Mouse (Mus musculus): ENCODE data around the gene Plekha1. TPM values are rescaled to one million over a fixed set of nuclear protein-coding genes. Genes with fewer than 3 reads are reported as not detected.

Gene Plekha1
- polyA plus RNA-seq (2016; fragmentation: Nextera tagmentation; extraction: Ambion mirVana) = 39.5 and 47.8 TPM in 2 replicates

DNA sequence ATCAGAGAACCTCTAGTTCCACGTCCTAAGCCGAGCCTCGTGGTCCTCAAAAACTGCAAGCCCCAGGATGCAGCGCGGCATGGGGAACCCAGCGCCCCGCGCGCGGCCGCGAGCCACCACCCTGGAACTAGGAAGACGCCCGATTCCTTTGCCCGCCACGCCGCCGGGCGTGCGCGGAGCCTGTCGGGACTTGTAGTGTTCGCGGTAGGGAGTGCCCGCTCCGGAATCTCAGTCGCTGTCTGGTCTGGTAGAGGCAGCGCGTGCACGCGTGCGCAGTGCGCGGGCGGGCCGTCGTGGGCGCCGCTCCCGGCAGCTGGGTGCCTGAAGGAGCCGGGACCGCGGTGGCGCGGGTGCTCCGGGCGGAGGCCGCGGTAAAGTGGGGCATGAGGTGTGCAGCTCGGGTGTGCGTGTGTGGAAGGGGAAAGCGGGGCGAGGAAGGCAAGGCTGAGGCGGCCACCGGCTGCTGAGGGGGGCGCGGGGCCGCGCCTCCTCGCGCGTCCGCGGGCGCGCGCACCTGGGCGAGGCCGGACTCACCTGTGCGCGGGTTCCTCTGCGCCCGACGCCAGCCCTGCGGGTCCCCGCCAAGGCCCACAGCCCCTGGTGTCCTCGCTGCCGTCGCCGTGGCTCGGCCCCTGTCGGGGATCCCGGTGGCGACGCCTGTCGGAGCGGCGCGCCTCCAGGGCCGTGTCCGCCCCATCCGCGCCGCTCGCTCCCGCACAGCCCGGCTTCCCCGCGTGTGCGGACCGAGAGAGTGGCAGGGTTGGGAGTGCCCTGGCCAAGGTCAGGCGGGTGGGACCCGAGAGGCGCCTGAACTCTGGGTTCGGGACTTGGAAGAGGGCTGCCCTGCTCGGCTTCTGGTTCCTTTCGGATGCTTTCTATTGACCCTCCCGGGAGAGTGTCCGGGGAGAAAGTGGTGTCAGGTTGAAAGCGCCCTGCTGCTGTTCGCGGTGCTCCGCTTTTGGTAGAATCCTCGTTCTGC, at the start of gene Plekha1:
Plekha1 (plus strand) TSS at position 144 of the 979 bp plus-strand sequence.
- Histone ChIP-seq H3K4me3 (peak within 1 kb of the TSS; percentile 77), H3K27me3 (ENCODE audit: insufficient read depth, poor library complexity, severe bottlenecking) (peaks cover 28% of the 10 kb centered on the region), H3K36me3 (no peaks in the 10 kb centered on the region), H3K27ac (peak within 1 kb of the TSS; percentile 95), H3K4me1 (replicated peaks) (peaks cover 29% of the 10 kb centered on the region), H3K9me3 (no peaks in the 10 kb centered on the region)
- under 1% methylated on average over 114 of the region's 114 CpGs for WGBS
- peak; percentile 98 for DNase-seq (ENCODE audit: low spot score)

DNA sequence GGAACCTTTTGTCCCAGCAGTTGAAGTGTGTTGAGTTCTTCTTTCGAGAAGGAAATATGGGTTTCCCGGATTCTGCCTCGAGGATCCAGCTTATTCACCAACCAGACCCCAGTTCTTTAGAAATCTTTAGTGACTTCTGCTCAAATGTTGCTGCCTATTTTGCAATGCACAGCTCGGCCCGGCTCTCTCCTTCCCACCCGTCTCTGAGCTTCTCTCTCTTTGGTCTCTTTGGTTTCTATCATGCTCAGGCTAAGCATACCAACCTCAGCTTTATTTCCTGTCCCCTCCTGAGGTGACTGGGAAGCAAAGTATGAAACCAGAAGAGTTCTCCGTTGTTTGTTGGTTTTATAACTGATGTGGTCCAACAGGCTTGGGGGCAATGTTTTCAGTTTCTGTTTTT, 49.3 kb upstream of the Plekha1 start:
- Histone ChIP-seq H3K27ac (no peak overlapping the region), H3K9me3 (no peaks in the 10 kb centered on the region), H3K36me3 (no peaks in the 10 kb centered on the region), H3K27me3 (ENCODE audit: insufficient read depth, poor library complexity, severe bottlenecking) (no peaks in the 10 kb centered on the region), H3K4me3 (no peak overlapping the region), H3K4me1 (replicated peaks) (no peaks in the 10 kb centered on the region)
- WGBS = 91% methylated on average over 7 of the region's 7 CpGs
- DNase-seq (ENCODE audit: low spot score) = no peak

DNA sequence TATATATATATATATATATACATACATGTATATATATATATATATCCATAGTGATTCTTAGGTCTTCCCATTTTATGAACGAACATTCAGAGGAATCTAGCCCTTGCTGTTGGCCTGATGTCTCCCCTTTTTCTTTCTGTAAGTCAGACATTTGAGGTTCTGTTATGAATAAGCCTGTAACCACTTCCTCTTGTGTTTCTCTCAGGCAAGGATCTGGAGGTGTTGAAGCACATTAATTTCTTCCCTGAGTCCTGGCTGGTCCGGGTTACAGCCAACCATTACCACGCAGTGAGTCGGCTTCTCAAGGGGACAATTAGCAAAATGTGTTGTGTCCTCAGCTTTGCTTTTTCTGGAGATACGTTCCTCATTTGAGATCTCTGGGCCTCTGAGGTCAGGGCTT, 46.7 kb upstream of the Plekha1 start:
- H3K27ac ChIP-seq = no peak overlapping the region
- WGBS = 86% methylated on average over 5 of the region's 5 CpGs
- no peak for DNase-seq (ENCODE audit: low spot score)
- H3K9me3 ChIP-seq = no peaks in the 10 kb centered on the region
- H3K36me3 ChIP-seq = no peaks in the 10 kb centered on the region
- H3K4me3 ChIP-seq = no peak overlapping the region
- H3K4me1 ChIP-seq (replicated peaks) = no peaks in the 10 kb centered on the region
- no peaks in the 10 kb centered on the region for H3K27me3 ChIP-seq (ENCODE audit: insufficient read depth, poor library complexity, severe bottlenecking)

DNA sequence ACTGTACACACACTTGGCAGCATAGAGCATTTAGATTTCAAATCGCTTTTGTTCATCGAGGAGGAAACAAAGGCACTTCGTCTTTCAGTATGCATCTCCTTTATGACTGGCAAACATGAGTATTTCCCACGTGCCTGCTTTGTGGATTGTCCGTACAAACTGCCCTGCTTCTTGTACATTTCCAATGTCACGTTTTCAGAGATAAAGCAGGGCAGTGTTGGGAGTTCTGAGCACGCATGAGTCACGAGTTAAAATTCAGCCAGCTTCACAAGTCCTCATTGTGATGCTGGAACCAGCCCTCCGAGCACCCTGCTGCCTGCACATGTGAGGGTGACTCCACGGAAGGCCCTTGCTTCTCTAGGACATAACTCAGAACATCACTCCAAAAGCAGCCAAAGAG, 45.9 kb upstream of the Plekha1 start:
- Histone ChIP-seq H3K27ac (no peak overlapping the region), H3K4me3 (no peak overlapping the region), H3K9me3 (no peaks in the 10 kb centered on the region), H3K4me1 (replicated peaks) (no peaks in the 10 kb centered on the region), H3K36me3 (no peaks in the 10 kb centered on the region), H3K27me3 (ENCODE audit: insufficient read depth, poor library complexity, severe bottlenecking) (no peaks in the 10 kb centered on the region)
- DNase-seq (ENCODE audit: low spot score) = no peak
- 83% methylated on average over 10 of the region's 10 CpGs for WGBS

DNA sequence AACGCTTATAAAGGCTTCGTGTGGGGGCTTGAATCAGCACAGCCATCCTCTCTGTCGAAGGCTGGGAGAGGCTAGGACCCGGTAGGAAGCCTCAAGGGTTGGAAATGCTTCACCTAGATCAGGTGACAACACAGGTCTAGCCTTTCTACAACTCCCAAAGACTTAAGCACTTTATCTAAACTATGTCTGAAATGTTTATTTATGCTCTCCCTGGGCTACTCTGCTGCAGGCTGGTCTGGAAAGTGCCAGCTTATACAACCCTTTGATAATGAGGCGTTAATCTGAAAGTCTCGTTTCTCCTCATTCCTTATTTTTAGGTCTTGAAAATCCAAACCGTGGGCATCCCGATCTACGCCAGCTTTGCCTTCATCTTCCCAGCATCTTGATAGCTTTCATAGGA, 41.6 kb upstream of the Plekha1 start:
- 78% methylated on average over 9 of the region's 9 CpGs for WGBS
- Histone ChIP-seq H3K4me3 (no peak overlapping the region), H3K4me1 (replicated peaks) (no peaks in the 10 kb centered on the region), H3K27me3 (ENCODE audit: insufficient read depth, poor library complexity, severe bottlenecking) (peaks cover 5% of the 10 kb centered on the region; the same call in 1 of the 2 replicates), H3K36me3 (no peaks in the 10 kb centered on the region), H3K27ac (no peak overlapping the region), H3K9me3 (no peaks in the 10 kb centered on the region)
- DNase-seq (ENCODE audit: low spot score) = no peak

DNA sequence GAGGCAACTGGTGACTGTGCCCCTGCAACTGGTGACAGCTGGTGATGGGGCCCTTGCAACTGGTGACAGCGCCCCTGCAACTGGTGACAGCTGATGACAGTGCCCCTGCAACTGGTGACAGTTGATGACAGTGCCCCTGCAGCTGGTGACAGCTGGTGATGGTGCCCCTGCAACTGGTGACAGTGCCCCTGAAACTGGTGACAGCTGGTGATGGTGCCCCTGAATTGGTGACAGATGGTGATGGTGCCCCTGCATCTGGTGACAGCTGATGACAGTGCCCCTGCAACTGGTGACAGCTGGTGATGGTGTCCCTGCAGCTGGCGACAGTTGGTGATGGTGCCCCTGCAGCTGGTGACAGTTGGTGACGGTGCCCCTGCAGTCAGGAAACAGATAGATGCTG, 39.2 kb upstream of the Plekha1 start:
- Histone ChIP-seq H3K9me3 (no peaks in the 10 kb centered on the region), H3K27ac (no peak overlapping the region), H3K4me3 (no peak overlapping the region), H3K4me1 (replicated peaks) (0 out of 2 replicates have a peak, but pooled peaks cover 4% of the 10 kb centered on the region), H3K27me3 (ENCODE audit: insufficient read depth, poor library complexity, severe bottlenecking) (peaks cover 12% of the 10 kb centered on the region; the same call in 1 of the 2 replicates), H3K36me3 (no peaks in the 10 kb centered on the region)
- no peak for DNase-seq (ENCODE audit: low spot score)
- 84% methylated on average over 3 of the region's 3 CpGs for WGBS

DNA sequence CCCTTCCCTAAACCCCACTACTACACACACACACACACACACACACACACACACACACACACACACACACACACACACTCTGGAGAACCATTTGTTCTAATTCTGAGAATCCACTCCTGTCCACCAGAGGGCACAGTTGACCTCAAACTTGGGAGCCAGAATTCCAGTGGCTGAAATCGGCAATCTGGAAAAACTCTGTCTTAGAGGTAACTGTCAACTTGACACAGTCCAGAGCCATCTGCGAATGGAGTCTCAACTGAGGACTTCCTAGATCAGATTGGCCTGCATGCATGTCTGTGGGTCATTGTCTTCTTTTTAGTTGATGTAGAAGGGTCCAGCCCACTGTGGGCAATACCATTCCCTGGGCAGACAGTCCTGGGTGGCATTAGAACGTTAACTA, 38.1 kb upstream of the Plekha1 start:
- no peaks in the 10 kb centered on the region for H3K9me3 ChIP-seq

DNA sequence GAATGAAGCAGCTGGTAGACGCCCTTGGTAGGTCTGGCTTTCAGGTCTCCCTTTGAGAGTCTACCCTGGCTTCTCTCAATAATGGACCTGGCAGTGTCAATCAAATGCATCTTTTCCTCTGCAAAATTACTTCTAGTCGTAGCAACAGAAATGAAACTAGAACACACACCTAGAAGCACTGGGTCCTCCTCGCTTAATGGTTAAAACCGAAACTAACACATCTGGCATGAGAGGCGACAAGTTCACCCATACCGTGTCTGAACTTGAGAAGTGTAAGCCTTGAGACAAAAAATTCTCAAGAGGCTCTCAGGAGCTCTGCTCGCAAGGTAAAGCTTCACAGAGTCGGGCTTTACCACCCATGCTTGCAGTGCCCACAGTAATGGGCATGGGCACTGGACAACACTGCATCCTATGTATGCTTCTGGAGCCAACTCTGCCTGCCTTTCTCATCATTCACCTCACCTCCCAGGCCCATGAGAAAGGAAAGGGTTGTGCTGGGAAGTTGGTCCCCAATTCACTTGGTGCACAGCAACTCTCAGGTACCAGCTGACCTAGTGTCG, 37.6 kb upstream of the Plekha1 start:
- H3K27me3 ChIP-seq (ENCODE audit: insufficient read depth, poor library complexity, severe bottlenecking) = peaks cover 20% of the 10 kb centered on the region
- WGBS = 90% methylated on average over 9 of the region's 9 CpGs
- DNase-seq (ENCODE audit: low spot score) = no peak

More for the DNA sequence above, 38.1 kb upstream of the Plekha1 start:
- WGBS = 70% methylated on average over 3 of the region's 3 CpGs
- Histone ChIP-seq H3K27me3 (ENCODE audit: insufficient read depth, poor library complexity, severe bottlenecking) (peaks cover 15% of the 10 kb centered on the region), H3K4me1 (replicated peaks) (0 out of 2 replicates have a peak, but pooled peaks cover 4% of the 10 kb centered on the region), H3K27ac (no peak overlapping the region), H3K36me3 (no peaks in the 10 kb centered on the region), H3K4me3 (no peak overlapping the region)
- DNase-seq (ENCODE audit: low spot score) = peak; percentile 34

DNA sequence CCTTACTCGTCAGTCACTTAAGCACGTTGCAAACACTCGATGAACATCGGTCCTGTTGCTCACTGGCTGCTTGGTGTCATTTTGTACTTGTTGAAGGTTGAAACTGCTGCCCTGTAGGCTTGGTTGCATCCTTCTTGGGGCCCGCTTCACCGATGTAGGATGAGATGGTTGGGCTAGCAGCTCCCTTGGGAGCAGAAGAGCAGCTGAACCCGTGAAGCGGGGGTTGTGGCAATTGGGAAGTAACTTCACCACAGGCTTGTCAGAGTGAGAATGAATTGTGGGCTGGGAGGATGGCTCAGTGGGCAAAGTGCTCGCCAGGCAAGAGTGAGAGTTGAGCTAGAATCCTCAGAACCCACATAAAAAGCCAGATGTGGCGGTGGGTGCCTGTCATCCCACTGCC, 37.1 kb upstream of the Plekha1 start:
- H3K9me3 ChIP-seq = no peaks in the 10 kb centered on the region
- no peaks in the 10 kb centered on the region for H3K36me3 ChIP-seq
- WGBS = 87% methylated on average over 10 of the region's 10 CpGs
- H3K4me1 ChIP-seq (replicated peaks) = 0 out of 2 replicates have a peak, but pooled peaks cover 4% of the 10 kb centered on the region
- no peak overlapping the region for H3K27ac ChIP-seq
- peaks cover 25% of the 10 kb centered on the region for H3K27me3 ChIP-seq (ENCODE audit: insufficient read depth, poor library complexity, severe bottlenecking)
- no peak overlapping the region for H3K4me3 ChIP-seq
- DNase-seq (ENCODE audit: low spot score) = no peak

More for the DNA sequence above, 37.6 kb upstream of the Plekha1 start:
- no peaks in the 10 kb centered on the region for H3K36me3 ChIP-seq
- H3K4me3 ChIP-seq = no peak overlapping the region
- H3K9me3 ChIP-seq = no peaks in the 10 kb centered on the region
- H3K4me1 ChIP-seq (replicated peaks) = 0 out of 2 replicates have a peak, but pooled peaks cover 4% of the 10 kb centered on the region
- H3K27ac ChIP-seq = no peak overlapping the region

DNA sequence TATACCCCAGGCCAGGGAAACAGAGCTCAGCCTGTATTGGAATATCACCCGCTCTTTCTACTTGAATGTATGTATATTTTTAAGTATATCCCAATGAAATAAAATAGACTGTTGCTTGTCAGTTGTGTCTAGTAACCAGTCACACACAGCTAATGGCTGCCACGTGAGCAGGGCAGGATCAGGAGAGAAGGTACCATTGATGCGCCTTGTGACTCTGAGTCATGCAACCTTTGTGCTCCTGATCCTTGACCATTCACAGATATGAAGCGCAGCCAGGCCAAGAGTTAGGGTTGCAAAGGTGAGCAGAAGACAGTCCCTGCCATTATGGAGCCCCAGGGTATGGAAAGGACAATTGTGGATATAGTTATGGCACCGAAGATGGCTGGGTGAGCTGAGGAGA, 34.0 kb upstream of the Plekha1 start:
- H3K27ac ChIP-seq = no peak overlapping the region
- H3K27me3 ChIP-seq (ENCODE audit: insufficient read depth, poor library complexity, severe bottlenecking) = peaks cover 42% of the 10 kb centered on the region
- WGBS = 91% methylated on average over 5 of the region's 5 CpGs

DNA sequence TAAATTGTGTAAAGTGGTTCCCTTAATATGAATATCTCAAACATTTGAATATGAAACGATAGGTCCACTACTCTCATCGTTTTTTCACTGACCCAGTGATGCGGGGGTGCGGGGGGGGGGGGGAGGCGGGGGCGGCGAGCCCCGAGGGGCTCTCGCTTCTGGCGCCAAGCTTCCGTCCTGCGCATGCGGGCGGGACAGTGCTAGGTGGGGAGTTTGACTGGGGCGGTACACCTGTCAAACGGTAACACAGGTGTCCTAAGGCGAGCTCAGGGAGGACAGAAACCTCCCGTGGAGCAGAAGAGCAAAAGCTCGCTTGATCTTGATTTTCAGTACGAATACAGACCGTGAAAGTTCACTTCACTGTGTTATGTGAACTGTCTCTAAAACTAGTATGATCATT, 31.3 kb upstream of the Plekha1 start:
- H3K27me3 ChIP-seq (ENCODE audit: insufficient read depth, poor library complexity, severe bottlenecking) = peaks cover 49% of the 10 kb centered on the region
- no peaks in the 10 kb centered on the region for H3K36me3 ChIP-seq
- peaks cover 54% of the 10 kb centered on the region for H3K4me1 ChIP-seq (replicated peaks)
- H3K4me3 ChIP-seq = no peak overlapping the region
- peak overlapping the region; percentile 23; the same call in 1 of the 2 replicates for H3K27ac ChIP-seq
- 18% methylated on average over 21 of the region's 21 CpGs for WGBS
- no peaks in the 10 kb centered on the region for H3K9me3 ChIP-seq
- peak; percentile 97 for DNase-seq (ENCODE audit: low spot score)

More for the DNA sequence above, 34.0 kb upstream of the Plekha1 start:
- Histone ChIP-seq H3K9me3 (no peaks in the 10 kb centered on the region), H3K4me3 (no peak overlapping the region), H3K4me1 (replicated peaks) (peaks cover 29% of the 10 kb centered on the region), H3K36me3 (no peaks in the 10 kb centered on the region)
- no peak for DNase-seq (ENCODE audit: low spot score)

DNA sequence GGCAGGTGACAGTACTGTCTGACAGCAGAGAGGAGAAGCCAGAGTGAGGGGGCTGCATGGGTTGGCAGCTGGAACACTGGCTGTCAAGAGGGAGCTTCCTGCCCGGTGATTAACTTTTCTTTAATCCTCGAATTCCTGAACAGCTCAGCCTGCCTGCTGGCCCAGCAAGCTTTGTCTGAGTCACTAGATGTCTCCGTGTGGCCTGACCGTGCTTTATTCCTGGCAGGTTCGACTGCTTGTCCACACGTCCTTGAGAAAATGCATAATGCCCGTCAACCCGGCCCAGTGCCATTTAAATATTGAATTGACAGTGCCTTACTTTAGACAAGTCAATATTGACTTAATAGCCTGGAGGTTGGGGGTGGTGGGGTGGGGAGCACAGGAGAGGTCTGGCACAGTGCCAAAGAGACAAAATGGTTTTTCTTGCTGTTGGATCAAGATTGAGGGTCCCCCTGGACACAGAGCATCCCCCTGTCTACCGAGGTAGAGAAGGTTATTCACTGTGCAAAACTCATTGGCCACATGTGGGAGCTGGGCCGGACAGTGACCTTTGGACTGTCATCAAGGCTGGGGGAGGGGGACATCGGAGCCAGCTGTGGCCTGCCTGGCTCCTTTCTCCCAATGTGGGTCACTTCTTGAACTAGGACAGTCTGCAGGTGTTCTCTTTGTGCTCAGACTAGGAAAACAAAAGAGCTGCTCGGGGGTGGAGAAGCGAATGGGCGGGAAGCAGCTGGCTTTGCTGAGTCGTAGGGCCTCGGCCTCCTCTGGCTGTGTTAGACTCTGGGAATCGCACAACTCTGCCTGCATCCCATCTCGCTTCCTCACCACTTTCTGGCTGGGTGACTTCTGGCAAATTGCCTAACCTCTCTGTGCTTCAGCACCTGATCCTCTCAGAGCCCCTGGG, 30.3 kb upstream of the Plekha1 start:
- H3K9me3 ChIP-seq = no peaks in the 10 kb centered on the region
- WGBS = 6% methylated on average over 18 of the region's 18 CpGs
- no peaks in the 10 kb centered on the region for H3K36me3 ChIP-seq
- peaks cover 56% of the 10 kb centered on the region for H3K27me3 ChIP-seq (ENCODE audit: insufficient read depth, poor library complexity, severe bottlenecking)
- H3K4me1 ChIP-seq (replicated peaks) = peaks cover 59% of the 10 kb centered on the region
- peak overlapping the region; percentile 6; the same call in 1 of the 2 replicates for H3K4me3 ChIP-seq
- H3K27ac ChIP-seq = peak overlapping the region; percentile 81
- peak; percentile 68 for DNase-seq (ENCODE audit: low spot score)

All from hindbrain, embryonic 10.5 days (tissue).